Mouse (Mus musculus) heart, postnatal 0 days (tissue): ENCODE results near the gene Col4a2.

ENCODE experiments used
- CTCF ChIP-seq: IDR thresholded peaks from 2 replicates; pipeline ENCODE4 v1.5.1; 2016; ENCODE audit warnings: antibody characterized with exemption, control low read depth, low read depth
- EP300 ChIP-seq: IDR thresholded peaks from 2 replicates; pipeline ENCODE4 v1.6.1; 2016; ENCODE audit warnings: antibody characterized with exemption, low read depth

DNA sequence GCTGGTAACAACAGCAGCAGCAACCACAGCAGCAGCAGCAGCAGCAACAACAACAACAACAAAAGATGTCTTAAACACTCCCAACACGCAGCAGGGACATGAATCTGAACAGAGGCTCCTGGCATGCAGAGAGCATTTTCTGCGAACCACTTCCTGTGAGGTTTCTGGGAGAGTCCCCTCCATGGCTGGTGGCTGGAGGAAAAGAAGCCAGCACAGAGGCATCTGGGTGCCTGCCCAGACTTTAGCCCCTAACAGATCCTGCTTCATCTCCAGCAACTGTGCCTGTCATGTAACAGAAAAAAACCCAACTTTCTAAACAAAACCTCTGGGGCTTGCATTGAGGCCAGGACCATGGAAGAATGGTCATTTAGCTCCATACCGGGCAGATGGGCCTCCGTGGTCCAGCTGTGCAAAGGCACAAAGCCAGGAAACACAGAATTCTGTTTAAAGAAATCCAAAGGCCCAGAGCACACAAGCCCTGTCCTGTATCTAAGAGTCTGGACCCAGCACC lies 34.4 kb upstream of the Col4a2 start:
- TF ChIP-seq CTCF (no peak), EP300 (no peak)
